28 mouse cellular contexts compared by ENCODE assay signal in genomic region chr2:143677869-143678268, GRCm38 (mm10).
"Had no signal": no experiment of that assay in that cellular context is flagged by ENCODE, and none has a peak within 500 bp of the region (broad histone marks: within the 10 kb centered on the region; RNA-seq: fewer than 3 reads in every experiment).

No protein-coding gene starts in this region.

- H3K27ac ChIP-seq: heart, adult 2 months; heart, embryonic 13.5 days; heart, embryonic 15.5 days; hindbrain, embryonic 13.5 days; hindbrain, embryonic 15.5 days; hindbrain, postnatal 0 days; kidney, embryonic 15.5 days; layer of hippocampus, adult 2 months; limb, embryonic 10.5 days; limb, embryonic 12.5 days; liver, embryonic 13.5 days; liver, embryonic 15.5 days had no signal

- H3K4me3 ChIP-seq: heart, adult 2 months; heart, embryonic 13.5 days; heart, embryonic 15.5 days; hindbrain, embryonic 13.5 days; hindbrain, embryonic 15.5 days; kidney, embryonic 15.5 days; layer of hippocampus, adult 2 months; limb, embryonic 10.5 days; limb, embryonic 12.5 days; liver, embryonic 13.5 days; liver, embryonic 15.5 days had no signal

- H3K4me2 ChIP-seq: heart, embryonic 11.5 days; heart, embryonic 13.5 days; heart, embryonic 15.5 days; hindbrain, embryonic 13.5 days; hindbrain, embryonic 15.5 days; kidney, embryonic 15.5 days; limb, embryonic 12.5 days; liver, embryonic 11.5 days; liver, embryonic 13.5 days; liver, embryonic 15.5 days had no signal

- DNase-seq: forebrain, postnatal 0 days; gastrocnemius, postnatal 14 days; gastrocnemius, postnatal 36 days; heart, adult 11 months; heart, adult 2 months; heart, postnatal 14 days; heart, postnatal 36 days; kidney, adult 11 months; kidney, adult 2 months; kidney, adult 9 months; kidney, postnatal 10 days; kidney, postnatal 25 days; kidney, postnatal 4 days; liver; liver, embryonic 13.5 days had no signal

- H3K36me3 ChIP-seq: heart, embryonic 13.5 days; heart, embryonic 15.5 days; hindbrain, embryonic 13.5 days; hindbrain, embryonic 15.5 days; kidney, embryonic 15.5 days; limb, embryonic 10.5 days; limb, embryonic 12.5 days; liver, embryonic 13.5 days; liver, embryonic 15.5 days had no signal

- H3K27me3 ChIP-seq: heart, embryonic 13.5 days; heart, embryonic 15.5 days; hindbrain, embryonic 13.5 days; hindbrain, embryonic 15.5 days; kidney, embryonic 15.5 days; limb, embryonic 12.5 days; liver, embryonic 13.5 days; liver, embryonic 15.5 days had no signal

- H3K9ac ChIP-seq: forebrain, postnatal 0 days; heart, embryonic 13.5 days; heart, embryonic 15.5 days; hindbrain, embryonic 13.5 days; hindbrain, embryonic 15.5 days; kidney, embryonic 15.5 days; limb, embryonic 12.5 days; liver, embryonic 13.5 days; liver, embryonic 15.5 days had no signal

- H3K4me1 ChIP-seq: heart, embryonic 13.5 days; heart, embryonic 15.5 days; hindbrain, embryonic 15.5 days; limb, embryonic 12.5 days; liver, embryonic 13.5 days; liver, embryonic 15.5 days had no signal

- ATAC-seq: forebrain, postnatal 0 days; hindbrain, postnatal 0 days; intestine, embryonic 16.5 days had no signal

- H3K9me3 ChIP-seq: heart, embryonic 13.5 days; heart, embryonic 15.5 days; hindbrain, embryonic 13.5 days; hindbrain, embryonic 15.5 days; kidney, embryonic 15.5 days; limb, embryonic 10.5 days; limb, embryonic 12.5 days; liver, embryonic 13.5 days; liver, embryonic 15.5 days had no signal
